Mouse (Mus musculus): Measurements from ENCODE around the gene Ppef2. TPM values are rescaled to one million over a fixed set of nuclear protein-coding genes. Genes with fewer than 3 reads are reported as not detected.

Ppef2 gene
- not detected for polyA plus RNA-seq (2017; shearing (Covaris generic))

DNA sequence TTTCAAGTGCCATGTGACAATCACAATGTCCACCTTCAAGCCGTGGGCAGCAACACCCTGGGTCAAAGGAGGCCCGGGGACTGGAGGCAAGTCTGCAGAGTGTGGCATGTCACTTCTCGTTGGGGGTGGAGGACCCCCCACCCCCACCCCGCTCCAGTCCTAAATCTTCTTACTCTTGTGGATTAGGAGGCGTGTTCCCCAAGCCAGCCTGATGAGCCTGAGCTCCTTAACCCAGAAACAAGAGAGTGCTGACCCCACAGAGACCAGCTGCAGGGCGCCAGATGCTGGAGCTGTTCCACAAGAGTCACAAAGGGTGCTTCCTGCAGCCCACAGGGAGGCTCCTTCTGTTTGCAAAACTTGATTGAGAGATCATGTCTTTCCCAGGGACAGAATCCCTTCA is at the start of gene Ppef2:
Gene Ppef2 (minus strand): TSS at position 61 of the 400 bp plus-strand sequence.

DNA sequence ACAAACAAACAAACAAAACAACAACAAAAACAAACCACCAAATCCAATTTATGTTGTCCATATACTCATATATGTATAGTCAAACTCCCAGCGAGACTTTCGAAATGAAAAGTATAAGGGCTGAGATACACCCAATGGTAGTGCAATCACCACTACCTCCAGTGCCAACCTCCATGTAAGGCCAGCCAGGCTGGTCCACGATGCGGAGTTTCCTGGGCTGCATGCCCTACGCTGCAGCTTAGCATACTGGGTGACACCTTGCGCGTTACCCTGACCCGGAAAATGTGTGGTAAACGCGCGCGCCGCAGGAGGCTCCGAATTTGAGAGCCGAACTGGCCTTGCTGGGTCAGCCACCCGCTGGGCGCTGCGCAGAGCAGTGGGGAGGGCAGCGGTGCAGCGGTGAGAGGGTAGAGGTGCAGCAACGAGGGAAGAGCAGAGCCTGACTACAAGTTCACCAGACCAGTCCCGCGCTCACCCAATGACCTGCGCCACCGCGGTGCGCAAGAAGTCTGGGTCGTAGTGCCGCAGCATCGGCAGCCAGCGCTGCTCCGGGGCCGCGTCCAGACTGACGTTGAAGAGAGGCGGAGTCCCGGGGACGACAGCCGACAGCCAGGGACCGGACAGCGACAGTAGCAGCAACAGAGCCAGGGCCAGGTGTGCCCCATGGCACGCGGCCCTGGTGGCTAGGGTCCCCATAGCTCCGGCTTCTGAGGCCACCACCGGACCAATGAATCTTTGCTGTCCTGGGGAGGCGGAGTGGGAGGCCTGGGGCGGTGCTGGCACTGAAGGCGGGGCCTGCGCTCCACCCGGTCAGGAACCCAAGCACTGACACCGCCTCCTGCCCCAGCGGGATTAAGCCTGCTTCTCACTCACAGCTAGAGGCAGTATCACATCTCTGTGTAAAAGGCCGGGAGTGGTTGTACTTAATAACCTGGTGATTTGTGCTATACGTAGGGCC is 21.6 kb upstream of the Ppef2 start, which contains the start of gene Naaa:
Gene Naaa (minus strand): TSS at position 734 of the 958 bp plus-strand sequence.

DNA sequence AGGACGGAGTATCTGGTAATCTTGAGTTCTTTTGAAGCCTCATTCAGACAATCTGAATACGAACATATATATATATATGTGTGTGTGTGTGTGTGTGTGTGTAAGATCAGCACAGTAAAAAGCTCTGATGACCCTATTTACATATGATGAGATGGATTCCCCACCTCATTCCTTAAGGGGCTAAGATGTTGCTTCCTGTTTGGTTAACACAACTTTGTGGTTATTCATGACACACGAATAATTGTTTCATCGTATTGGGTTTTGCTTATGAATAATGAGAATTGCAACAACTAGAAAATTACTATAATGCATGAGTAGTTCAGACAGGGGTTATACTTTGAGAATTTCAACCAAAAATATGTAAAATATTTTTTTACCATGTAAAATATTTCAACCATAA is 40.8 kb downstream of the Ppef2 start, which contains the start of gene U90926:
Gene U90926 (minus strand): TSS at position 101 of the 400 bp plus-strand sequence.

Other genes starting within 250 kb of the Ppef2 start
- gene Cdkl2, start 212.4 kb downstream of the Ppef2 start, polyA plus RNA-seq (2017; shearing (Covaris generic)): 1.2 TPM
- gene G3bp2, start 172.6 kb downstream of the Ppef2 start, polyA plus RNA-seq (2017; shearing (Covaris generic)): 211 TPM
- 71.9 TPM for gene Uso1, start 118.3 kb downstream of the Ppef2 start, polyA plus RNA-seq (2017; shearing (Covaris generic))
- not detected for gene U90926, start 40.9 kb downstream of the Ppef2 start, polyA plus RNA-seq (2017; shearing (Covaris generic))
- 7.2 TPM for gene Naaa, start 21.9 kb upstream of the Ppef2 start, polyA plus RNA-seq (2017; shearing (Covaris generic))
- gene Sdad1, start 54.2 kb upstream of the Ppef2 start, polyA plus RNA-seq (2017; shearing (Covaris generic)): 62.9 TPM
- gene Cxcl9, start 71.8 kb upstream of the Ppef2 start, polyA plus RNA-seq (2017; shearing (Covaris generic)): not detected
- 1.4 TPM for gene Art3, start 75.5 kb upstream of the Ppef2 start, polyA plus RNA-seq (2017; shearing (Covaris generic))
- gene Cxcl10, start 92.6 kb upstream of the Ppef2 start, polyA plus RNA-seq (2017; shearing (Covaris generic)): 0.51 TPM
- gene Nup54, start 178.9 kb upstream of the Ppef2 start, polyA plus RNA-seq (2017; shearing (Covaris generic)): 48.7 TPM